Mouse (Mus musculus): ENCODE measurements at regions not wholly inside any gene's neighbourhood (a gene's known extent, or its start where the extent isn't known, plus 50 kb on each side); places are given as distances from the start of the nearest gene placed in this dataset.

- DNase-seq (ENCODE audit: low spot score) = no peak
These were observed 263.7 kb upstream of the Atp2b1 start for GRCm38 (mm10) chr10:98650533-98650932.

- DNase-seq (ENCODE audit: low spot score) = no peak
These were observed 263.1 kb upstream of the Atp2b1 start for GRCm38 (mm10) chr10:98651127-98651526.

- no peak for DNase-seq (ENCODE audit: low spot score)
These were observed 262.6 kb upstream of the Atp2b1 start for GRCm38 (mm10) chr10:98651599-98651998.

GRCm38 (mm10) chr10:98652084-98652483, 262.1 kb upstream of the Atp2b1 start:
- DNase-seq (ENCODE audit: low spot score) = no peak

- no peak for DNase-seq (ENCODE audit: low spot score)
These were observed 253.5 kb upstream of the Atp2b1 start for GRCm38 (mm10) chr10:98660747-98661146.

- no peak for DNase-seq (ENCODE audit: low spot score)
These were observed 248.2 kb upstream of the Atp2b1 start for GRCm38 (mm10) chr10:98665936-98666505.

- DNase-seq (ENCODE audit: low spot score) = no peak
These were observed 246.5 kb upstream of the Atp2b1 start for GRCm38 (mm10) chr10:98667728-98668127.

- DNase-seq (ENCODE audit: low spot score) = no peak
These were observed 240.1 kb upstream of the Atp2b1 start for GRCm38 (mm10) chr10:98674131-98674530.

GRCm38 (mm10) chr10:98676907-98677306, 237.3 kb upstream of the Atp2b1 start:
- no peak for DNase-seq (ENCODE audit: low spot score)

- DNase-seq (ENCODE audit: low spot score) = no peak
These were observed 236.0 kb upstream of the Atp2b1 start for GRCm38 (mm10) chr10:98678234-98678633.

GRCm38 (mm10) chr10:98682436-98682835, 231.8 kb upstream of the Atp2b1 start:
- DNase-seq (ENCODE audit: low spot score) = no peak

GRCm38 (mm10) chr10:98684195-98684594, 230.0 kb upstream of the Atp2b1 start:
- no peak for DNase-seq (ENCODE audit: low spot score)

GRCm38 (mm10) chr10:98684707-98685106, 229.5 kb upstream of the Atp2b1 start:
- no peak for DNase-seq (ENCODE audit: low spot score)

- DNase-seq (ENCODE audit: low spot score) = no peak
These were observed 228.5 kb upstream of the Atp2b1 start for GRCm38 (mm10) chr10:98685739-98686138.

- no peak for DNase-seq (ENCODE audit: low spot score)
These were observed 227.8 kb upstream of the Atp2b1 start for GRCm38 (mm10) chr10:98686370-98686769.

GRCm38 (mm10) chr10:98691816-98692215, 222.4 kb upstream of the Atp2b1 start:
- DNase-seq (ENCODE audit: low spot score) = no peak

GRCm38 (mm10) chr10:98694690-98695370, 219.4 kb upstream of the Atp2b1 start:
- DNase-seq (ENCODE audit: low spot score) = no peak

GRCm38 (mm10) chr10:98695371-98695725, 218.9 kb upstream of the Atp2b1 start:
- DNase-seq (ENCODE audit: low spot score) = no peak

- DNase-seq (ENCODE audit: low spot score) = no peak
These were observed 216.3 kb upstream of the Atp2b1 start for GRCm38 (mm10) chr10:98697866-98698265.

- DNase-seq (ENCODE audit: low spot score) = no peak
These were observed 214.6 kb upstream of the Atp2b1 start for GRCm38 (mm10) chr10:98699579-98699978.

- DNase-seq (ENCODE audit: low spot score) = no peak
These were observed 213.8 kb upstream of the Atp2b1 start for GRCm38 (mm10) chr10:98700407-98700806.

- DNase-seq (ENCODE audit: low spot score) = peak; percentile 15
These were observed 212.9 kb upstream of the Atp2b1 start for GRCm38 (mm10) chr10:98701285-98701684.

GRCm38 (mm10) chr10:98702470-98703215, 211.6 kb upstream of the Atp2b1 start:
- DNase-seq (ENCODE audit: low spot score) = no peak

Measured in layer of hippocampus, adult 11-12 months (tissue).